Mouse (Mus musculus): ENCODE data around the gene Omd.

DNA sequence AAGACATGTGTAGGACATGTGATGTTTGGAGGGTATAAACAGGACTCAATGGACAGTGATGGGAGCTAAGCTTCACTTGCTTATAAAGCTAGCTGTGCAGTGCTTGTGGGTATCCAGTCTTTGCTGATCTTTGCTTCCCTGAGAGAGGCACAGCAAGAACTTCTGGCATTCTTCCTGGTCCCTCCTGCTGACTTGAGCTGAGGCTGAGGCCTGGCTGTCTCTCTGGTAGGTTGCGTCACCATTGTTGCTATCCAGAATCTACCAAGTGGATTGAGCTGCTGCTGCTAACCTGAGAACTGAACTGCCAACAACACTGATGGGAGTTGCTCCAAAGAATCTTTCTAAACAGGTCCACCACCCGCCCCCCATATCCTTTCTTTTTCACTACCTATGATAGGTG lies 46.8 kb downstream of the Omd start:
- TF ChIP-seq POLR2A (IDR thresholded peaks at IDR 0.05; ENCODE audit: extremely low read depth, insufficient read depth, low read length) (no peak), CTCF (IDR thresholded peaks at IDR 0.05; ENCODE audit: extremely low read depth, insufficient read depth, low read length) (no peak)
